22 mouse cellular contexts compared by ENCODE assay signal in genomic region chr3:96194966-96195365, GRCm38 (mm10). TPM values are rescaled to one million over a fixed set of nuclear protein-coding genes. Genes with fewer than 3 reads are reported as not detected.
DNase-seq lines count a peak whose midpoint lies in the region; ATAC-seq and TF ChIP-seq lines count a peak whose summit lies in the region.
"Had no signal": no experiment of that assay in that cellular context is flagged by ENCODE, and none has a peak within 500 bp of the region (broad histone marks: within the 10 kb centered on the region; RNA-seq: fewer than 3 reads in every experiment).

No protein-coding gene starts in this region.

- H3K36me3 ChIP-seq in MEL (ENCODE audit: control insufficient read depth in 1 of 2, insufficient read depth in 2 of 2, low read length in 2 of 2) (peaks cover 0 to 16% of the 10 kb centered on the region in 2 experiments; a peak in 2 of 4 replicates), myocyte (ENCODE audit: control insufficient read depth, insufficient read depth) (no peaks in the 10 kb centered on the region)
- H3K36me3 ChIP-seq in midbrain, embryonic 10.5 days, result peaks cover 11% of the 10 kb centered on the region
- H3K36me3 ChIP-seq in neural tube, embryonic 15.5 days, result peaks cover 55% of the 10 kb centered on the region

- peak; percentile 63 for DNase-seq in CD4-positive, CD25-positive, alpha-beta regulatory T cell, adult 2 months (ENCODE audit: low read depth, low spot score)
- DNase-seq in MEL (ENCODE audit: low read depth, low spot score), result no peak
- DNase-seq in urinary bladder, adult 2 months (ENCODE audit: low spot score), result no peak
- DNase-seq in midbrain, embryonic 10.5 days (ENCODE audit: low spot score), result no peak
- no peak for DNase-seq in right cerebral cortex, adult 2 months (ENCODE audit: low spot score in 2 of 2)
- DNase-seq: adrenal gland, postnatal 10 days; cerebellum, adult 11 months; cerebellum, adult 9-11 months; cerebellum, postnatal 36 days; gastrocnemius, adult 2 months; gastrocnemius, postnatal 25 days; heart, adult 11 months; heart, postnatal 14 days had no signal

- H3K9me3 ChIP-seq in MEL (replicated peaks; ENCODE audit: insufficient read depth, low read length), result no peaks in the 10 kb centered on the region
- H3K9me3 ChIP-seq in midbrain, embryonic 10.5 days (replicated peaks), result 0 out of 2 replicates have a peak, but pooled peaks cover 3% of the 10 kb centered on the region
- H3K9me3 ChIP-seq in neural tube, embryonic 15.5 days (replicated peaks), result no peaks in the 10 kb centered on the region
- H3K9me3 ChIP-seq: embryonic facial prominence, embryonic 10.5 days; forebrain, embryonic 13.5 days; heart, embryonic 15.5 days had no signal

- no peak overlapping the region for H3ac ChIP-seq in myocyte (ENCODE audit: control insufficient read depth, insufficient read length)

- H3K4me3 ChIP-seq in MEL (ENCODE audit: control insufficient read depth in 1 of 2, insufficient read depth in 1 of 2, low read depth in 2 of 2, low read length in 2 of 2), result no peak overlapping the region
- no peak overlapping the region for H3K4me3 ChIP-seq in myocyte
- no peak overlapping the region for H3K4me3 ChIP-seq in midbrain, embryonic 10.5 days
- no peak overlapping the region for H3K4me3 ChIP-seq in neural tube, embryonic 15.5 days (replicated peaks)
- H3K4me3 ChIP-seq: forebrain, embryonic 13.5 days; gastrocnemius, adult 2 months; heart, embryonic 15.5 days; hindbrain, embryonic 10.5 days had no signal

- H3K27me3 ChIP-seq in MEL (ENCODE audit: control insufficient read depth in 1 of 2, insufficient read depth in 2 of 2, low read length in 2 of 2) (no peaks in the 10 kb centered on the region), myocyte (ENCODE audit: control insufficient read depth, insufficient read depth, insufficient read length) (no peaks in the 10 kb centered on the region)
- H3K27me3 ChIP-seq in midbrain, embryonic 10.5 days (ENCODE audit: low read depth, poor library complexity, severe bottlenecking), result peaks cover 20% of the 10 kb centered on the region; the same call in 1 of the 2 replicates
- no peaks in the 10 kb centered on the region; the same call in 1 of the 2 replicates for H3K27me3 ChIP-seq in neural tube, embryonic 15.5 days (replicated peaks)
- H3K27me3 ChIP-seq: CH12.LX; forebrain, embryonic 13.5 days; heart, embryonic 15.5 days had no signal

- TF ChIP-seq POLR2A in MEL (IDR thresholded peaks at IDR 0.05; ENCODE audit: control insufficient read depth in 1 of 2, insufficient read depth in 1 of 2, low read depth in 1 of 2, low read length in 2 of 2, poor library complexity in 1 of 2) (no peak), myocyte (IDR thresholded peaks at IDR 0.05; ENCODE audit: insufficient read length, low read depth) (no peak)

- WGBS in midbrain, embryonic 10.5 days, result 91% methylated on average over 10 of the region's 10 CpGs
- 88% methylated on average over 10 of the region's 10 CpGs for WGBS in neural tube, embryonic 15.5 days

- H3K4me2 ChIP-seq in myocyte (ENCODE audit: low read depth), result no peak overlapping the region
- H3K4me2 ChIP-seq in neural tube, embryonic 15.5 days, result no peak overlapping the region
- H3K4me2 ChIP-seq: forebrain, embryonic 13.5 days; heart, embryonic 15.5 days; hindbrain, embryonic 14.5 days had no signal

- H3K27ac ChIP-seq in MEL (ENCODE audit: control insufficient read depth, low read depth, low read length), result no peak overlapping the region
- H3K27ac ChIP-seq in midbrain, embryonic 10.5 days (replicated peaks), result no peak overlapping the region
- no peak overlapping the region for H3K27ac ChIP-seq in neural tube, embryonic 15.5 days (replicated peaks)
- H3K27ac ChIP-seq: embryonic facial prominence, embryonic 10.5 days; forebrain, embryonic 13.5 days; gastrocnemius, adult 2 months; heart, embryonic 15.5 days; hindbrain, embryonic 10.5 days; hindbrain, embryonic 14.5 days had no signal

- TF ChIP-seq RAD21 in MEL (IDR thresholded peaks at IDR 0.05; ENCODE audit: low read depth, low read length), result no peak

- peak; percentile 54 for ATAC-seq in granulocyte monocyte progenitor cell, adult 5-6 weeks (replicated peaks; ENCODE audit: poor library complexity, severe bottlenecking)
- ATAC-seq in neural tube, embryonic 15.5 days (ENCODE audit: low FRiP score), result no peak
- ATAC-seq: forebrain, embryonic 13.5 days had no signal

- H3K4me1 ChIP-seq in MEL (ENCODE audit: control insufficient read depth in 1 of 2, insufficient read depth in 2 of 2, low read length in 2 of 2), result peaks cover 12 to 22% of the 10 kb centered on the region in 2 experiments
- H3K4me1 ChIP-seq in midbrain, embryonic 10.5 days, result peaks cover 21% of the 10 kb centered on the region
- H3K4me1 ChIP-seq in neural tube, embryonic 15.5 days, result peaks cover 16% of the 10 kb centered on the region

- TF ChIP-seq CTCF in MEL (IDR thresholded peaks at IDR 0.05 in 2 of 3, conservative IDR thresholded peaks at IDR 0.05 in 1 of 3; ENCODE audit: control insufficient read depth in 1 of 3, insufficient read depth in 1 of 3, low read depth in 2 of 3, low read length in 3 of 3, poor library complexity in 1 of 3, severe bottlenecking in 1 of 3), result no peak

- H3K79me2 ChIP-seq in MEL (ENCODE audit: control insufficient read depth, insufficient read depth, low read length, poor library complexity) (peaks cover 9% of the 10 kb centered on the region; the same call in 1 of the 2 replicates), myocyte (ENCODE audit: control insufficient read depth, insufficient read depth) (no peaks in the 10 kb centered on the region)

- TF ChIP-seq EP300 in MEL (IDR thresholded peaks at IDR 0.05; ENCODE audit: low read depth in 1 of 2, low read length in 2 of 2), result no peak

- H3K9ac ChIP-seq in MEL (ENCODE audit: control insufficient read depth, low read depth, low read length, poor library complexity, severe bottlenecking), result no peak overlapping the region
- H3K9ac ChIP-seq in neural tube, embryonic 15.5 days (replicated peaks), result no peak overlapping the region
- H3K9ac ChIP-seq: forebrain, embryonic 13.5 days; heart, embryonic 15.5 days; hindbrain, embryonic 14.5 days had no signal

RNA-seq across cellular contexts. Expression of gene Sv2a, which starts 14.0 kb away (rescaled TPM):
- total RNA-seq in MEL (2012; rRNA removed), result 0.77 and 2.1 TPM in 2 replicates
- polyA plus RNA-seq in MEL (2012; ENCODE audit: insufficient read depth in 1 of 2, insufficient read length in 2 of 2, low read depth in 1 of 2, low replicate concordance in 2 of 2, missing spikeins in 1 of 2) (1 to 10 TPM in 1 of 2 experiments, not detected in 1; 3.3 TPM), myocyte (2012; fragmentation: generic; extraction: Trizol) (0.28 TPM)
- 0.39 and 1.7 TPM in 2 replicates for total RNA-seq in granulocyte monocyte progenitor cell, adult 5-6 weeks (2014; fragmentation: Nextera tagmentation)
- total RNA-seq in granulocyte monocyte progenitor cell, adult 5-6 weeks (2017), result 0.21 and 1.7 TPM in 2 replicates
- 8.6 and 9.4 TPM in 2 replicates for polyA plus RNA-seq in urinary bladder, adult 2 months (2012; rRNA removed)
- 3.1 and 8.8 TPM in 2 replicates for polyA plus RNA-seq in midbrain, embryonic 10.5 days (2016; fragmentation: Nextera tagmentation; extraction: Ambion mirVana)
- polyA plus RNA-seq in neural tube, embryonic 15.5 days (2015; fragmentation: Nextera tagmentation; extraction: Ambion mirVana), result 110 and 136 TPM in 2 replicates

RNA-seq across cellular contexts. Expression of gene Sf3b4, which starts 22.8 kb away (rescaled TPM):
- 135 and 157 TPM in 2 replicates for total RNA-seq in MEL (2012; rRNA removed)
- polyA plus RNA-seq in MEL (2012; ENCODE audit: insufficient read depth in 1 of 2, insufficient read length in 2 of 2, low read depth in 1 of 2, low replicate concordance in 2 of 2, missing spikeins in 1 of 2), result 100 to 1,000 TPM; 102 to 423 TPM
- 94.6 and 123 TPM in 2 replicates for total RNA-seq in granulocyte monocyte progenitor cell, adult 5-6 weeks (2014; fragmentation: Nextera tagmentation)
- 18.4 and 22.7 TPM in 2 replicates for total RNA-seq in granulocyte monocyte progenitor cell, adult 5-6 weeks (2017)
- 77.5 TPM for polyA plus RNA-seq in myocyte (2012; fragmentation: generic; extraction: Trizol)
- polyA plus RNA-seq in urinary bladder, adult 2 months (2012; rRNA removed), result 48.6 and 52.3 TPM in 2 replicates
- polyA plus RNA-seq in midbrain, embryonic 10.5 days (2016; fragmentation: Nextera tagmentation; extraction: Ambion mirVana), result 262 and 271 TPM in 2 replicates
- 127 and 150 TPM in 2 replicates for polyA plus RNA-seq in neural tube, embryonic 15.5 days (2015; fragmentation: Nextera tagmentation; extraction: Ambion mirVana)

RNA-seq across cellular contexts. Expression of gene Bola1, which starts 24.5 kb away (rescaled TPM):
- 115 and 123 TPM in 2 replicates for total RNA-seq in MEL (2012; rRNA removed)
- polyA plus RNA-seq in MEL (2012; ENCODE audit: insufficient read depth in 1 of 2, insufficient read length in 2 of 2, low read depth in 1 of 2, low replicate concordance in 2 of 2, missing spikeins in 1 of 2) (100 to 1,000 TPM in 1 of 2 experiments, not detected in 1; 124 TPM), myocyte (2012; fragmentation: generic; extraction: Trizol) (88.0 TPM)
- total RNA-seq in granulocyte monocyte progenitor cell, adult 5-6 weeks (2014; fragmentation: Nextera tagmentation), result 9.4 and 44.0 TPM in 2 replicates
- total RNA-seq in granulocyte monocyte progenitor cell, adult 5-6 weeks (2017), result 45.3 and 56.0 TPM in 2 replicates
- 28.1 and 39.1 TPM in 2 replicates for polyA plus RNA-seq in urinary bladder, adult 2 months (2012; rRNA removed)
- 86.7 and 92.8 TPM in 2 replicates for polyA plus RNA-seq in midbrain, embryonic 10.5 days (2016; fragmentation: Nextera tagmentation; extraction: Ambion mirVana)
- polyA plus RNA-seq in neural tube, embryonic 15.5 days (2015; fragmentation: Nextera tagmentation; extraction: Ambion mirVana), result 53.9 and 58.6 TPM in 2 replicates

RNA-seq across cellular contexts. Expression of gene Hist2h2ab, which starts 24.7 kb away (rescaled TPM):
- 197 and 234 TPM in 2 replicates for total RNA-seq in MEL (2012; rRNA removed)
- under 1 TPM in 1 of 2 experiments, not detected in 1; 0.72 TPM for polyA plus RNA-seq in MEL (2012; ENCODE audit: insufficient read depth in 1 of 2, insufficient read length in 2 of 2, low read depth in 1 of 2, low replicate concordance in 2 of 2, missing spikeins in 1 of 2)
- total RNA-seq in granulocyte monocyte progenitor cell, adult 5-6 weeks (2014; fragmentation: Nextera tagmentation), result 2.9 and 4.4 TPM in 2 replicates
- 239 TPM in 2 replicates for total RNA-seq in granulocyte monocyte progenitor cell, adult 5-6 weeks (2017)
- polyA plus RNA-seq in myocyte (2012; fragmentation: generic; extraction: Trizol), result not detected
- 0.60 and 0.74 TPM in 2 replicates for polyA plus RNA-seq in urinary bladder, adult 2 months (2012; rRNA removed)
- 0.98 TPM in 1 of 2 replicates, not detected in the other for polyA plus RNA-seq in midbrain, embryonic 10.5 days (2016; fragmentation: Nextera tagmentation; extraction: Ambion mirVana)
- polyA plus RNA-seq in neural tube, embryonic 15.5 days (2015; fragmentation: Nextera tagmentation; extraction: Ambion mirVana), result 0.47 TPM in 1 of 2 replicates, not detected in the other
- polyA plus RNA-seq: hindbrain, embryonic 10.5 days; hindbrain, embryonic 14.5 days had no signal

RNA-seq across cellular contexts. Expression of gene Hist2h2ac, which starts 25.7 kb away (rescaled TPM):
- 2,824 and 3,687 TPM in 2 replicates for total RNA-seq in MEL (2012; rRNA removed)
- polyA plus RNA-seq in MEL (2012; ENCODE audit: insufficient read depth in 1 of 2, insufficient read length in 2 of 2, low read depth in 1 of 2, low replicate concordance in 2 of 2, missing spikeins in 1 of 2) (1 to 10 TPM in 1 of 2 experiments, not detected in 1; 4.8 TPM), myocyte (2012; fragmentation: generic; extraction: Trizol) (1.3 TPM)
- total RNA-seq in granulocyte monocyte progenitor cell, adult 5-6 weeks (2014; fragmentation: Nextera tagmentation), result 11.4 and 41.6 TPM in 2 replicates
- 2,701 and 3,178 TPM in 2 replicates for total RNA-seq in granulocyte monocyte progenitor cell, adult 5-6 weeks (2017)
- 0.76 and 0.99 TPM in 2 replicates for polyA plus RNA-seq in urinary bladder, adult 2 months (2012; rRNA removed)
- polyA plus RNA-seq in midbrain, embryonic 10.5 days (2016; fragmentation: Nextera tagmentation; extraction: Ambion mirVana), result 7.3 and 17.2 TPM in 2 replicates
- polyA plus RNA-seq in neural tube, embryonic 15.5 days (2015; fragmentation: Nextera tagmentation; extraction: Ambion mirVana), result 0.72 and 3.5 TPM in 2 replicates

Comparison
In these comparisons a context has a peak if more than half of its experiments do, and no peak if none do; other contexts are left out.
1. RNA of gene Sv2a, which starts 14.0 kb away (polyA plus RNA-seq): 110 to 136 TPM in neural tube, embryonic 15.5 days; 8.6 to 9.4 TPM in urinary bladder, adult 2 months, 3.3 TPM in MEL, 3.1 to 8.8 TPM in midbrain, embryonic 10.5 days and 0.28 TPM in myocyte (single experiment); every median in the first group is over 10 times any median in the second.